Mouse (Mus musculus) gastrocnemius, adult 2 months (tissue): ENCODE measurements around the gene Phyhd1. TPM values are rescaled to one million over a fixed set of nuclear protein-coding genes. Genes with fewer than 3 reads are reported as not detected.

Source experiments
- DNase-seq: peaks from one replicate; pipeline ENCODE4 v3.0.0; 2022
- H3K27ac ChIP-seq: fragments of 200-600 bp; 2 replicates; pipeline ENCODE4 v1.8.1; 2022; ENCODE audit warnings: mild to moderate bottlenecking
- H3K4me3 ChIP-seq: fragments of 200-600 bp; 2 replicates; pipeline ENCODE4 v1.8.1; 2022; ENCODE audit warnings: mild to moderate bottlenecking, moderate library complexity
- CTCF ChIP-seq: fragments of 200-600 bp; IDR thresholded peaks from 2 replicates; pipeline ENCODE4 v1.8.1; 2022; ENCODE audit warnings: antibody characterized with exemption, mild to moderate bottlenecking, moderate library complexity
- intact Hi-C: fragments of 180-260 bp; cut with DNase I; formaldehyde crosslinking; loops from one replicate; pipeline ENCODE4 v1.15.1; 2025
- total RNA-seq, 2 experiments: library from RNA; stranded (reverse); gene quantifications; 2 replicates each; pipeline ENCODE4 v1.2.3; 2021

Gene Phyhd1
- total RNA-seq, 2 experiments from 2014 or later: 27.8 to 34.5 TPM

DNA sequence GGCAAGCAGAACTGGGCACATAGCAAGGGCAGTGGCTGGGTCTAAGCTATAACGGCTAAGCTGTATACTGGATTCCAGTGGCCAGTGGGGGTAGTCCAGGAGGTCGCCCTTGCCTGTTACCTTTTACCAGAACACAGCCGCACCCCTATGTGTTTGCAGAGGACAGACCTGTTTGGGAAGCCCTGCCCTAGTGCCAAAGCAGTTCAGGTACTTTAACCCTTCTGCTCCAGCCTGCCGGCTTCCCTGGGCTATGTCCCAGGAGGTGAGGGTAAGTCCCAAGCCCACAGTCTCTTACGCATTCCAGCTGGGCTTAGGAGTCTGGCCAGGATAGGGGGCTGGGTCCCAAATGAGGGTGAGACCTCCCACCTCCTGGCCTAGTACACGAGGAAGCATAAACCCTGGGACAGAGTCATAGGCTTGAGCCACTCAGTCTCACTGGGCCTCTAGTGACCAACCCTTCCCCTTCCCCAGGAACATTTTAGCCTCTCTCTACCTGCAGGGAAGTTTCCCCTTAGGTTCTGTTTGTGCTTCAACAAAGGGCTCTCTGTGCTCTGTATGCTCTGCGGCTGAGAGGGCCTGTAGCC, 21.3 kb upstream of the Phyhd1 start:
- no peak for DNase-seq
- Histone ChIP-seq H3K4me3 (peak overlapping the region; percentile 96), H3K27ac (peak overlapping the region; percentile 91)
- intact Hi-C loops: no loop called here
- TF ChIP-seq CTCF: no peak

DNA sequence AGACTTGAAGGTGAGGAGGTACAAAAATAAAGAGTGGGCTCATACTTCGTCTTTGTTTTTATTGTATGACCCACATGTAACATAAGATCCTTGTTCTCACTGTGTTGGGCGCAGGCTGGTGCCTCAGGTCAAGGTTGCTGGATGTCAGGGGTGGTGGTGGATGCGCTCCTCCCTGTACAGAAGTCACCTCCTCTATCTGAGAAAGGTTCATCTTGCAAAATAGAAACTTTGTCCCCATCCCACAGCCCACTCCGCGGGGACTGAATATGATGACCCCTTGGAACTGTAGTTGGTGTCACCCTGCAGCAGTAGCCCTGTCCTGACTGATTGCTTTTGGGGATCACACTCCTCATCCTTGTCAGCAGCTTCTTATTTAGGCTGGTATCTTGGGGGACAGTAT, 19.0 kb upstream of the Phyhd1 start:
- no peak for DNase-seq
- H3K4me3 ChIP-seq: no peak overlapping the region
- TF ChIP-seq CTCF: no peak
- intact Hi-C loops: no loop called here
- peak overlapping the region; percentile 21; the same call in 1 of the 2 replicates for H3K27ac ChIP-seq

DNA sequence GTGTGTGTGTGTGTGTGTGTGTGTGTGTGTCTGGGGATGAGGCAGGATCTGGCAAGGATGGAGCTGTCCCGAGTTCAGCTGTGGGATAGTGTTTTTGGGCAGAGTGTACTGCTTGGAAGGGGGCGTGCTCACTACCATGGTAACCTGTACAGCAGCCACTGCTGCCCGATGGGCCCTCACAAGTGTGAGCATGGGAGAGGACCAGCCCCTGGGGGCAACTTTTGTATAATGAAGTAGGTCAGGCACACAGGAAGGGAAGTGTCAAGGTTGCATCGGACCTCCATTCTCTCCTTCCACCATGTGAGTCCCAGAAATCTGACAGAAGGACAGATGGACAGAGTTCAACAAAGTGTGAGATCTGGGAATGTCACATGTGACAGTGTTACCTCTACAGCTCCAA, 18.3 kb upstream of the Phyhd1 start:
- TF ChIP-seq CTCF: no peak
- H3K4me3 ChIP-seq: no peak overlapping the region; the same call in 1 of the 2 replicates
- H3K27ac ChIP-seq: peak overlapping the region; percentile 80
- intact Hi-C loops: no loop called here
- no peak for DNase-seq

GRCm38 (mm10) chr2:30249182-30249581, 16.8 kb upstream of the Phyhd1 start:
- DNase-seq: no peak
- TF ChIP-seq CTCF: no peak
- Histone ChIP-seq H3K27ac (peak overlapping the region; percentile 80), H3K4me3 (no peak overlapping the region)
- intact Hi-C loops: no loop called here

GRCm38 (mm10) chr2:30250166-30251128, 15.6 kb upstream of the Phyhd1 start:
- intact Hi-C loops: no loop called here
- no peak for DNase-seq
- no peak overlapping the region for H3K4me3 ChIP-seq
- TF ChIP-seq CTCF: no peak
- H3K27ac ChIP-seq: peak overlapping the region; percentile 80

GRCm38 (mm10) chr2:30251417-30252104, 14.4 kb upstream of the Phyhd1 start:
- no peak for TF ChIP-seq CTCF
- peak; percentile 51 for DNase-seq
- H3K4me3 ChIP-seq: peak overlapping the region; percentile 11; the same call in 1 of the 2 replicates
- H3K27ac ChIP-seq: peak overlapping the region; percentile 80
- intact Hi-C loops: no loop called here

DNA sequence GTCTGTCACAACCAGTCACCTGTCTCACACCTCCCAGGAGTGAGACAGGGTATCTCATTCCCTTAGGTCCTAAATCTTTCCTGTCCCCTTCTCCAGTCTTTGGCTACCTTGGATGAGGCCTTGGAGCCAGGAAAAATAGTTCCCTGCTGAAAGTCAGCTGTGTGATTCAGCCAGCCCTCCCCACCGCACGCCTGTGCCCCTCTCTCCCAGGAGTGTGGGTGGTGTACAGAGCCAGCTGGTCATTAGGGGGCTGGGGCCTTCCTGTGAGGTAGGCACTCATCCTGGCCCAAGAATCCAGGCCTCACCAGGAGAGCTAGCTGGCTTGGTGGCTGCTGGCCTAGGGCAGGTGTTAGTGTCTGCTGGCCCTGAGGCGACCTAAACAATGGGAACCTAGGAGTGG, 13.5 kb upstream of the Phyhd1 start:
- no peak for TF ChIP-seq CTCF
- no peak for DNase-seq
- Histone ChIP-seq H3K27ac (peak overlapping the region; percentile 80), H3K4me3 (peak overlapping the region; percentile 6)
- intact Hi-C loops: no loop called here

GRCm38 (mm10) chr2:30253809-30254208, 12.2 kb upstream of the Phyhd1 start:
- TF ChIP-seq CTCF: no peak
- Histone ChIP-seq H3K27ac (peak overlapping the region; percentile 80), H3K4me3 (no peak overlapping the region)
- intact Hi-C loops: no loop called here
- no peak for DNase-seq

DNA sequence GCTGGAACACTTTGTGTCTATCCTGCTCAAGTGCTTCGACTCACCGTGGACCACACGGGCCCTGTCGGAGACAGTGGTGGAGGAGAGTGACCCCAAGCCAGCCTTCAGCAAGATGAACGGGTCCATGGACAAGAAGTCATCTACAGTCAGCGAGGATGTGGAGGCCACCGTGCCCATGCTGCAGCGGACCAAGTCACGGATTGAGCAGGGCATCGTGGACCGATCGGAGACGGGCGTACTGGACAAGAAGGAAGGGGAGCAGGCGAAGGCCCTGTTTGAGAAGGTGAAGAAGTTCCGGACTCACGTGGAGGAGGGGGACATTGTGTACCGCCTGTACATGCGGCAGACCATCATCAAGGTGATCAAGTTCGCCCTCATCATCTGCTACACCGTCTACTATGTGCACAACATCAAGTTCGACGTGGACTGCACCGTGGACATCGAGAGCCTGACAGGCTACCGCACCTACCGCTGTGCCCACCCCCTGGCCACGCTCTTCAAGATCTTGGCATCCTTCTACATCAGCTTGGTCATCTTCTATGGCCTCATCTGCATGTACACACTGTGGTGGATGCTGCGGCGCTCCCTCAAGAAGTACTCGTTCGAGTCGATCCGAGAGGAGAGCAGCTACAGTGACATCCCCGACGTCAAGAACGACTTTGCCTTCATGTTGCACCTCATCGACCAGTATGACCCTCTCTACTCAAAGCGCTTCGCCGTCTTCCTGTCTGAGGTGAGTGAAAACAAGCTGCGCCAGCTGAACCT, 10.2 kb upstream of the Phyhd1 start:
- no peak for DNase-seq
- TF ChIP-seq CTCF: no peak
- H3K27ac ChIP-seq: no peak overlapping the region
- intact Hi-C loops: no loop called here
- no peak overlapping the region for H3K4me3 ChIP-seq

DNA sequence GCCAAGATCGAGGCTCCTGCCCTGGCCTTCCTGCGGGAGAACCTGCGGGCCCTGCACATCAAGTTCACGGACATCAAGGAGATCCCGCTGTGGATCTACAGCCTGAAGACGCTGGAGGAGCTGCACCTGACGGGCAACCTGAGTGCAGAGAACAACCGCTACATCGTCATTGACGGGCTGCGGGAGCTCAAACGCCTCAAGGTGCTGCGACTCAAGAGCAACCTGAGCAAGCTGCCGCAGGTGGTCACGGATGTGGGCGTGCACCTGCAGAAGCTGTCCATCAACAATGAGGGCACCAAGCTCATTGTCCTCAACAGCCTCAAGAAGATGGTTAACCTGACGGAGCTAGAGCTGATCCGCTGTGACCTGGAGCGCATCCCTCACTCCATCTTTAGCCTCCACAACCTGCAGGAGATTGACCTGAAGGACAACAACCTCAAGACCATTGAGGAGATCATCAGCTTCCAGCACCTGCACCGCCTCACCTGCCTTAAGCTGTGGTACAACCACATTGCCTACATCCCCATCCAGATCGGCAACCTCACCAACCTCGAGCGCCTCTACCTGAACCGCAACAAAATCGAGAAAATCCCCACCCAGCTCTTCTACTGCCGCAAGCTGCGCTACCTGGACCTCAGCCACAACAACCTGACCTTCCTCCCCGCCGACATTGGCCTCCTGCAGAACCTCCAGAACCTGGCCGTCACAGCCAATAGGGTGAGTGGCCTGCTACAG, 9.2 kb upstream of the Phyhd1 start:
- no peak for DNase-seq
- Histone ChIP-seq H3K4me3 (no peak overlapping the region), H3K27ac (peak overlapping the region; percentile 94)
- no peak for TF ChIP-seq CTCF
- intact Hi-C loops: no loop called here

DNA sequence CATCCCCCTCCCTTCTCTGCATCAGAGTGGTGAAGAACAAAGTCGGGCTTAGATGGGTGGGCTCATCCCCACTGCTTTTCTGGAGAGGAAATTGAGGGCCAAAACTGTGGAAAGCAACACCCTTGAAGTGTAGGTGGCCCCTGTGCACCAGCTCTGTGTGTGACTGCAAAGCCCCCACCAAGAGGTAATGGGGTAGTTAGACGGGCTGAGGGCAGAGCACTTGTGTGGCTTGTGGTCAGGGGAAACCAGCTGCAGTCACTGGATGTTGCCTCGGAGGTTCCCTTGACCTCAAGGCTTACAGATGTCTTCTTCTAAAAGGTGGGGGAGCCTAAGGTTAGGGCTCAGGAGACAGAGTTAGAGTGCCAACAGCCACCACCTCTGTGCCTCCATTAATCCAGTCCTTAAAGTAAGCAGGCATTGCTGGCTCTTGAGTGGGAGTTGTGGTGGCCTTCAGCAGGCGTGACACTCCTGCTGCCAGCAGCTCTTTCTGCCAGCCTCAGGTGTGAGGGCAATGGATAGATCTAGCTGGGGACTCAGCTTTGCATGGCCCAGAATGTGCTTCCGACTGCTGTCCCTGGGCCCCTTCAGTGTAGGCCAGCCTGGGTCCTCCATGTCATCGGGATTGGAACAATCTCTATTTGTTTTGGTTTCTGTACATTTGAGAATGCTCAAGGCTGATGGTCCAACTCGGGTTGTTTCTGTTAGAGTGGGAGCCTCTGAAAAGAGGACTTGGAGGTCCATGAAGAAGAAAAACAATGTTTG, 8.1 kb upstream of the Phyhd1 start:
- Histone ChIP-seq H3K4me3 (peak overlapping the region; percentile 60), H3K27ac (peak overlapping the region; percentile 94)
- intact Hi-C loops: no loop called here
- TF ChIP-seq CTCF: no peak
- DNase-seq: no peak
